Mouse (Mus musculus): Measurements from ENCODE around the gene Pdzd2. TPM values are rescaled to one million over a fixed set of nuclear protein-coding genes. Genes with fewer than 3 reads are reported as not detected.

The Pdzd2 gene
- total RNA-seq, 2 experiments from 2014 or later, result 44.1 to 71.4 TPM

- DNase-seq, result no peak
Observed at GRCm38 (mm10) chr15:12622701-12623100, 117.0 kb downstream of the Pdzd2 start.

GRCm38 (mm10) chr15:12622093-12622643 is 117.6 kb downstream of the Pdzd2 start:
- no peak for DNase-seq

GRCm38 (mm10) chr15:12619273-12619672 is 120.5 kb downstream of the Pdzd2 start:
- no peak for DNase-seq

- DNase-seq, result peak in 1 of 2 experiments; percentile 22
Observed at GRCm38 (mm10) chr15:12617651-12618050, 122.1 kb downstream of the Pdzd2 start.

- no peak for DNase-seq
Observed at GRCm38 (mm10) chr15:12617220-12617619, 122.5 kb downstream of the Pdzd2 start.

- no peak for DNase-seq
Observed at GRCm38 (mm10) chr15:12614944-12615878, 124.5 kb downstream of the Pdzd2 start.

GRCm38 (mm10) chr15:12614011-12614410 is 125.7 kb downstream of the Pdzd2 start:
- DNase-seq, result no peak

GRCm38 (mm10) chr15:12612944-12613675 is 126.6 kb downstream of the Pdzd2 start:
- DNase-seq, result no peak

- DNase-seq, result no peak
Observed at GRCm38 (mm10) chr15:12608090-12608489, 131.6 kb downstream of the Pdzd2 start.

- DNase-seq, result no peak
Observed at GRCm38 (mm10) chr15:12606306-12606705, 133.4 kb downstream of the Pdzd2 start.

- no peak for DNase-seq
Observed at GRCm38 (mm10) chr15:12605239-12605993, 134.3 kb downstream of the Pdzd2 start.

GRCm38 (mm10) chr15:12603674-12604073 is 136.1 kb downstream of the Pdzd2 start:
- DNase-seq, result no peak

- no peak for DNase-seq
Observed at GRCm38 (mm10) chr15:12593094-12593493, 146.6 kb downstream of the Pdzd2 start.

- DNase-seq, result no peak
Observed at GRCm38 (mm10) chr15:12592628-12593027, 147.1 kb downstream of the Pdzd2 start.

GRCm38 (mm10) chr15:12588661-12589060 is 151.1 kb downstream of the Pdzd2 start:
- DNase-seq, result no peak

GRCm38 (mm10) chr15:12586852-12587424 is 152.8 kb downstream of the Pdzd2 start:
- DNase-seq, result no peak

- peak; percentile 49 to 57 for DNase-seq
Observed at GRCm38 (mm10) chr15:12586154-12586553, 153.6 kb downstream of the Pdzd2 start.

- no peak for DNase-seq
Observed at GRCm38 (mm10) chr15:12583051-12583450, 156.7 kb downstream of the Pdzd2 start.

- DNase-seq, result no peak
Observed at GRCm38 (mm10) chr15:12582471-12582870, 157.3 kb downstream of the Pdzd2 start.

GRCm38 (mm10) chr15:12579196-12579595 is 160.5 kb downstream of the Pdzd2 start:
- DNase-seq, result no peak

GRCm38 (mm10) chr15:12578276-12578675 is 161.4 kb downstream of the Pdzd2 start:
- DNase-seq, result peak; percentile 52 to 60

GRCm38 (mm10) chr15:12577715-12578114 is 162.0 kb downstream of the Pdzd2 start:
- DNase-seq, result no peak
